Mouse (Mus musculus): ENCODE measurements around the gene Cluap1. TPM values are rescaled to one million over a fixed set of nuclear protein-coding genes. Genes with fewer than 3 reads are reported as not detected.
A peak's percentile ranks its signal among the peaks of the same experiment; 100 is the strongest.

The Cluap1 gene
- polyA plus RNA-seq, 1 experiment, result 19.4 TPM

- H3K27ac ChIP-seq (ENCODE audit: control insufficient read depth, insufficient read depth, low read length), result peak within 1 kb of the TSS; percentile 5; the same call in 1 of the 2 replicates
- peak; percentile 95 for DNase-seq
- peak within 1 kb of the TSS; percentile 73 for H3K4me3 ChIP-seq (ENCODE audit: control insufficient read depth, insufficient read depth, low read length)
- H3K27me3 ChIP-seq (ENCODE audit: control insufficient read depth, insufficient read depth, low read length), result no peaks in the 10 kb centered on the region
- H3K36me3 ChIP-seq (ENCODE audit: control insufficient read depth, insufficient read depth, low read length), result peaks cover 3% of the 10 kb centered on the region; the same call in 1 of the 2 replicates
- whole genome bisulfite sequencing, result under 1% methylated on average over 88 of the region's 88 CpGs
- peak; percentile 85 for TF ChIP-seq POLR2A (IDR thresholded peaks at IDR 0.05; ENCODE audit: control insufficient read depth, extremely low read depth, insufficient read depth, low read length, poor library complexity)
- TF ChIP-seq CTCF (IDR thresholded peaks at IDR 0.05; ENCODE audit: borderline replicate concordance, control insufficient read depth, extremely low read depth, insufficient read depth, low read length, poor library complexity), result no peak
- H3K4me1 ChIP-seq (replicated peaks; ENCODE audit: control insufficient read depth, insufficient read depth, low read length), result peaks cover 12% of the 10 kb centered on the region
These were observed 24.2 kb upstream of the Cluap1 start, which contains the start of the genes Zfp597 and Gm20695 for GRCm38 (mm10) chr16:3884201-3885064. Zfp597 (minus strand) TSS chr16:3884561. Gm20695 (plus strand) TSS chr16:3884648.

DNA sequence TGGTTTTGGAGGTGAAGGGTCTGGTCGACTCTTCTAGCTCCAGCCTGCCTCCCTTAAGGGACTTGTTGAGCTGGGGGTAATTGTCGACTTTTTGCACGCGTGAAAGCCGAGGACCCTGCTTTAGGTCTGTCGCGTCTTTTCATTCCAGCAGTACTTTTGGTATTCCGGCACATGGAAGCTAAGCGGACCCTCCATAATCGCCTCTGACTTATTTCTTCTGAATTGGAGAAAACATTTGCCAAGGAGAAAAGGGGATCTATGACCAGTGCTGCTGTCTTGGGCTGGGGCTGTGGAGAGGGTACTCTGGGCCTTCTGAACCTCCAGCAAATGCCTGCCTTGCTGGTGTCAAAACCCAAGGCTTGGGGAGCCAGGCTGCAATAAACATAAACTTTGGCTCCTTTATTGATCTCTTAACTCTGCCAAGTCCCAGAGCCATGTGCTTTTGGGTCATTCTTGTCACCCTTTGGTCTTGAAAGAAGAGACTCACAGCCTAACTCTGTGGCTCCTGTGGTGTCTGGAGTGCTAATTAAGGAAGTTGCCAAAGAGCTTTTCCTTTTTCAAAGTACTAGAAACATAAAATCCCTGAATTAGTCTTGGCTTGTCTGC, 23.4 kb upstream of the Cluap1 start:
- WGBS, result 2% methylated on average over 10 of the region's 10 CpGs
- no peak for DNase-seq
- TF ChIP-seq POLR2A (IDR thresholded peaks at IDR 0.05; ENCODE audit: control insufficient read depth, extremely low read depth, insufficient read depth, low read length, poor library complexity) (no peak), CTCF (IDR thresholded peaks at IDR 0.05; ENCODE audit: borderline replicate concordance, control insufficient read depth, extremely low read depth, insufficient read depth, low read length, poor library complexity) (no peak)
- peak overlapping the region; percentile 5; the same call in 1 of the 2 replicates for H3K27ac ChIP-seq (ENCODE audit: control insufficient read depth, insufficient read depth, low read length)
- H3K4me1 ChIP-seq (replicated peaks; ENCODE audit: control insufficient read depth, insufficient read depth, low read length), result peaks cover 12% of the 10 kb centered on the region
- H3K4me3 ChIP-seq (ENCODE audit: control insufficient read depth, insufficient read depth, low read length), result peak overlapping the region; percentile 73
- no peaks in the 10 kb centered on the region for H3K27me3 ChIP-seq (ENCODE audit: control insufficient read depth, insufficient read depth, low read length)
- H3K36me3 ChIP-seq (ENCODE audit: control insufficient read depth, insufficient read depth, low read length), result no peaks in the 10 kb centered on the region

DNA sequence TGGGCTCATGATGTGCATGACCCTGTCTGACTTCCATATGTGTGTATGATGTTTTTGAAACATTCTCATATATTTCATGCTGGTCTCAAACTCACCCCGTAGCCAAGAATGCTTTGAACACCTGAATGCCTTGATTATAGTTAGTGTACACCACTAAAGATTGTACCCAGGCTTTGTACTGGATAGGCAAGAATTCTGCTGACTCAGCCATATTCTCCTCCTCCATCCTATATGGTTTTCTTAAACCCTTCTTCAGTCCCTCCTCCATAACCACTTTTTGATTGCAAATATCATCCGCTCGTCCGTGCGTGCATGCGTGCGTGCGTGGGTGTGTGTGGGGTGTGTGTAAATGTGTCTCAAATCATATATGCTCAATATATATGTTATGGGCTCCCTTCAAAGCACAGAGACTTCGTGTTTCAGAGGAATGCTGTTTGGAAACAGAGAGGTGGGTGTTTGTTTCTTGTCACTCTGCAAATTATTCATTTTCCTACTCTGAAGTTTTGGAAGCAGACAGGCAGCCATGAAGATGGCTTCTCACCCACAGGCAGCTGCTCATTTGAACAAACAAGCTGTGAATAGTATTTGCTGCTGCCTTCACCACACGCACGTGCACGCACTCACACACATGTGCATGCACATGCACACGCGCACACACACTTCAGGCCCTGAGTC, 16.8 kb upstream of the Cluap1 start:
- H3K36me3 ChIP-seq (ENCODE audit: control insufficient read depth, insufficient read depth, low read length), result peaks cover 1% of the 10 kb centered on the region; the same call in 1 of the 2 replicates
- 96% methylated on average over 14 of the region's 14 CpGs for WGBS
- peaks cover 9% of the 10 kb centered on the region for H3K4me1 ChIP-seq (replicated peaks; ENCODE audit: control insufficient read depth, insufficient read depth, low read length)
- TF ChIP-seq POLR2A (IDR thresholded peaks at IDR 0.05; ENCODE audit: control insufficient read depth, extremely low read depth, insufficient read depth, low read length, poor library complexity) (no peak), CTCF (IDR thresholded peaks at IDR 0.05; ENCODE audit: borderline replicate concordance, control insufficient read depth, extremely low read depth, insufficient read depth, low read length, poor library complexity) (no peak)
- DNase-seq, result no peak
- no peaks in the 10 kb centered on the region for H3K27me3 ChIP-seq (ENCODE audit: control insufficient read depth, insufficient read depth, low read length)
- no peak overlapping the region for H3K4me3 ChIP-seq (ENCODE audit: control insufficient read depth, insufficient read depth, low read length)
- H3K27ac ChIP-seq (ENCODE audit: control insufficient read depth, insufficient read depth, low read length), result no peak overlapping the region

GRCm38 (mm10) chr16:3893739-3894138, 14.9 kb upstream of the Cluap1 start:
- Histone ChIP-seq H3K27me3 (ENCODE audit: control insufficient read depth, insufficient read depth, low read length) (no peaks in the 10 kb centered on the region), H3K4me3 (ENCODE audit: control insufficient read depth, insufficient read depth, low read length) (no peak overlapping the region), H3K27ac (ENCODE audit: control insufficient read depth, insufficient read depth, low read length) (no peak overlapping the region), H3K36me3 (ENCODE audit: control insufficient read depth, insufficient read depth, low read length) (peaks cover 15% of the 10 kb centered on the region), H3K4me1 (replicated peaks; ENCODE audit: control insufficient read depth, insufficient read depth, low read length) (peaks cover 5% of the 10 kb centered on the region)
- 73% methylated on average over 3 of the region's 3 CpGs for WGBS
- no peak for TF ChIP-seq CTCF (IDR thresholded peaks at IDR 0.05; ENCODE audit: borderline replicate concordance, control insufficient read depth, extremely low read depth, insufficient read depth, low read length, poor library complexity)
- no peak for TF ChIP-seq POLR2A (IDR thresholded peaks at IDR 0.05; ENCODE audit: control insufficient read depth, extremely low read depth, insufficient read depth, low read length, poor library complexity)
- DNase-seq, result no peak

DNA sequence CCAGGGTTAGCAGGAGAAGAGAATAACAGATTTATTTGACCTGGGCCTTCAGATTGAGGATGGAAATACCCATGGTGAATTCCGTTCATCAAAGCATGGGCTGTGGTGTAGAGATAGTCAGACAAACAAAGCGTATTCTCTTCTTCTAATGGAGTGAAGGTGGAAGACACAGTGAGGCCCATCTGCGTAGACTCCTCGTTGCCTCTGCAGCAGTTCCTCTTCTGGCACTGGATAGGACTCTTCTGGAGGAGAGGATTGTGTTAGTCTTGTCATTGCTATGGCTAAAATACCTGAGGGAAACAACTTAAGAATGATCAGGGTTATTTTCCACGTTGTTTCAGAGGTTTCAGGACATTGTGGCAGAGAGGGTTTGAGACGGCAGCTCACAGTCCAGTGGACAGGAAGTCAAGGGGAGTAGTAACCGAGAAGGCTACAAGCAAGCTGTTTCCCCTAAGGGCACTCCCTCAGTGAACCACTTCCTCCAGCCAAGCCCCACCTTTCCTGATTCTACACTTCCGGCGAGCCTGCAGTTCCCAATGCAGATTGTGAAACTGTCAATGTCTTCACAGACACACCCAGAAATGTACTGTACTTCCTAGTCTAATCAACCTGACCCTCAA, 13.3 kb upstream of the Cluap1 start:
- H3K4me1 ChIP-seq (replicated peaks; ENCODE audit: control insufficient read depth, insufficient read depth, low read length), result peaks cover 5% of the 10 kb centered on the region
- H3K4me3 ChIP-seq (ENCODE audit: control insufficient read depth, insufficient read depth, low read length), result no peak overlapping the region
- H3K36me3 ChIP-seq (ENCODE audit: control insufficient read depth, insufficient read depth, low read length), result peaks cover 28% of the 10 kb centered on the region
- H3K27me3 ChIP-seq (ENCODE audit: control insufficient read depth, insufficient read depth, low read length), result no peaks in the 10 kb centered on the region
- peak overlapping the region; percentile 73; the same call in 1 of the 2 replicates for H3K27ac ChIP-seq (ENCODE audit: control insufficient read depth, insufficient read depth, low read length)
- DNase-seq, result peak; percentile 44
- TF ChIP-seq CTCF (IDR thresholded peaks at IDR 0.05; ENCODE audit: borderline replicate concordance, control insufficient read depth, extremely low read depth, insufficient read depth, low read length, poor library complexity) (no peak), POLR2A (IDR thresholded peaks at IDR 0.05; ENCODE audit: control insufficient read depth, extremely low read depth, insufficient read depth, low read length, poor library complexity) (no peak)
- WGBS, result 21% methylated on average over 9 of the region's 9 CpGs

DNA sequence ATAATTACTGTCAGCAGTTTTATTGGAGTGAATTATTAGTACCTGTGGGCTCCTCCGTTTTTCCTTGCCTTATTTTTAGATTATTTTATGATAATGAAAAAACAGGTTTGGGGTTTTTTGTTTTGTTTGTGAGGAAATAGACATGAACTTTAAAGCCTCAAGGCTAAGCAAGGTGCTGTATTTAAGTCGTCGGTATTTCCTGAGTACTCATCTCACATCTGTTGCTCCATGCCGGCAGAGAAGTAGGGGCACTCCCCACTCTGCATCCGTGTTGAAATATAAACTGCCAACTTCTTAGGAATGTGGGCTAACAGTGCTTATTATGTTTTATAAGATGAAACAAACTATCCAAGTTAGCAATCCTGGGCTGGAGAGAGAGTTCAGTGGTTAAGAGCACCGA, 12.6 kb upstream of the Cluap1 start:
- H3K4me1 ChIP-seq (replicated peaks; ENCODE audit: control insufficient read depth, insufficient read depth, low read length), result peaks cover 5% of the 10 kb centered on the region
- no peak for DNase-seq
- no peak overlapping the region for H3K27ac ChIP-seq (ENCODE audit: control insufficient read depth, insufficient read depth, low read length)
- H3K36me3 ChIP-seq (ENCODE audit: control insufficient read depth, insufficient read depth, low read length), result peaks cover 36% of the 10 kb centered on the region
- H3K27me3 ChIP-seq (ENCODE audit: control insufficient read depth, insufficient read depth, low read length), result no peaks in the 10 kb centered on the region
- TF ChIP-seq CTCF (IDR thresholded peaks at IDR 0.05; ENCODE audit: borderline replicate concordance, control insufficient read depth, extremely low read depth, insufficient read depth, low read length, poor library complexity) (no peak), POLR2A (IDR thresholded peaks at IDR 0.05; ENCODE audit: control insufficient read depth, extremely low read depth, insufficient read depth, low read length, poor library complexity) (no peak)
- H3K4me3 ChIP-seq (ENCODE audit: control insufficient read depth, insufficient read depth, low read length), result no peak overlapping the region
- WGBS, result 54% methylated on average over 6 of the region's 6 CpGs
